ENCODE assay signal across 21 mouse cellular contexts in genomic region chr16:10549600-10549999, GRCm38 (mm10). TPM values are rescaled to one million over a fixed set of nuclear protein-coding genes. Genes with fewer than 3 reads are reported as not detected.
DNase-seq lines count a peak whose midpoint lies in the region; TF ChIP-seq lines count a peak whose summit lies in the region.
"Had no signal": no experiment of that assay in that cellular context is flagged by ENCODE, and none has a peak within 500 bp of the region (broad histone marks: within the 10 kb centered on the region; RNA-seq: fewer than 3 reads in every experiment).

No protein-coding gene starts in this region.

- no peak overlapping the region for H3K4me3 ChIP-seq in gastrocnemius, adult 2 months
- no peak overlapping the region for H3K4me3 ChIP-seq in left cerebral cortex, adult 2 months
- no peak overlapping the region for H3K4me3 ChIP-seq in layer of hippocampus, adult 2 months
- H3K4me3 ChIP-seq: embryonic facial prominence, embryonic 10.5 days; embryonic facial prominence, embryonic 13.5 days; forebrain, embryonic 10.5 days; forebrain, embryonic 13.5 days; hindbrain, embryonic 12.5 days; hindbrain, embryonic 15.5 days had no signal

- intact Hi-C loops in gastrocnemius, adult 2 months (cut with DNase I) = loop anchor here (10.0 kb wide), 1 partner anchor 705 kb away; the partner anchor contains the start of gene Gspt1
- intact Hi-C loops in gastrocnemius, postnatal 14 days (cut with DNase I; ENCODE audit: low total_unique reads) = no loop called here
- intact Hi-C loops in left cerebral cortex, adult 2 months (cut with DNase I) = no loop called here

- no peak for TF ChIP-seq CTCF in gastrocnemius, adult 2 months (IDR thresholded peaks at IDR 0.05)
- TF ChIP-seq CTCF in left cerebral cortex, adult 2 months (IDR thresholded peaks at IDR 0.05) = no peak
- TF ChIP-seq CTCF in layer of hippocampus, adult 2 months (conservative IDR thresholded peaks at IDR 0.05) = no peak

- peak overlapping the region; percentile 59 for H3K27ac ChIP-seq in gastrocnemius, adult 2 months
- peak overlapping the region; percentile 76 for H3K27ac ChIP-seq in left cerebral cortex, adult 2 months
- H3K27ac ChIP-seq in layer of hippocampus, adult 2 months = peak overlapping the region; percentile 85
- H3K27ac ChIP-seq: embryonic facial prominence, embryonic 10.5 days; embryonic facial prominence, embryonic 13.5 days; forebrain, embryonic 10.5 days; forebrain, embryonic 13.5 days; hindbrain, embryonic 12.5 days; hindbrain, embryonic 15.5 days had no signal

- DNase-seq in gastrocnemius, adult 2 months = no peak
- DNase-seq in gastrocnemius, postnatal 14 days = no peak
- DNase-seq in left cerebral cortex, adult 2 months (ENCODE audit: extremely low spot score in 1 of 2, low spot score in 2 of 2) = no peak
- DNase-seq in left cerebral cortex, adult 8-10 months (ENCODE audit: low spot score in 2 of 2) = no peak
- DNase-seq in layer of hippocampus, adult 2 months (ENCODE audit: low spot score in 2 of 2) = peak; percentile 44 to 74
- DNase-seq in layer of hippocampus, postnatal 36 days = peak; percentile 57 to 63
- DNase-seq in spleen, postnatal 4 days (ENCODE audit: low spot score in 2 of 2) = no peak
- no peak for DNase-seq in kidney, adult 9 months
- DNase-seq: adrenal gland, adult 2 months; adrenal gland, postnatal 14 days; cerebellum, adult 11-12 months; cerebellum, postnatal 14 days; embryo, embryonic 11 days; gastrocnemius, postnatal 10 days; heart, adult 11 months had no signal

RNA-seq across cellular contexts. Expression of gene Clec16a, which starts 4.5 kb away (rescaled TPM):
- 10 to 100 TPM; 60.6 to 72.7 TPM for total RNA-seq in gastrocnemius, adult 2 months (2021)
- total RNA-seq in gastrocnemius, postnatal 14 days (2021) = 10 to 100 TPM; 26.2 to 28.4 TPM
- 100 to 1,000 TPM; 105 to 106 TPM for total RNA-seq in left cerebral cortex, adult 2 months (2021)
- 10 to 100 TPM; 89.8 to 97.2 (median 91.2) TPM for total RNA-seq in left cerebral cortex, adult 8-10 months (2022)
- total RNA-seq in layer of hippocampus, adult 2 months (2021) = 100 to 1,000 TPM in 1 of 2 experiments, 10 to 100 TPM in 1; 98.8 to 105 TPM
- total RNA-seq in layer of hippocampus, postnatal 36 days (2021) = 100 to 1,000 TPM in 1 of 2 experiments, 10 to 100 TPM in 1; 97.8 to 103 TPM

RNA-seq across cellular contexts. Expression of gene Dexi, which starts 6.7 kb away (rescaled TPM):
- 10 to 100 TPM; 43.7 to 43.9 TPM for total RNA-seq in gastrocnemius, adult 2 months (2021)
- total RNA-seq in gastrocnemius, postnatal 14 days (2021) = 10 to 100 TPM; 25.9 to 26.0 TPM
- total RNA-seq in left cerebral cortex, adult 2 months (2021) = 10 to 100 TPM; 68.7 to 72.3 TPM
- total RNA-seq in left cerebral cortex, adult 8-10 months (2022) = 10 to 100 TPM; 59.8 to 63.5 (median 62.6) TPM
- total RNA-seq in layer of hippocampus, adult 2 months (2021) = 10 to 100 TPM; 61.8 to 63.1 TPM
- 10 to 100 TPM; 65.8 to 66.8 TPM for total RNA-seq in layer of hippocampus, postnatal 36 days (2021)

Comparison
In these comparisons a context has a peak if more than half of its experiments do, and no peak if none do; other contexts are left out.
1. DNase-seq: peak in layer of hippocampus, adult 2 months (2 of 2) and layer of hippocampus, postnatal 36 days (2 of 2); none in gastrocnemius, adult 2 months (single experiment), gastrocnemius, postnatal 14 days (single experiment), left cerebral cortex, adult 2 months (0 of 2), left cerebral cortex, adult 8-10 months (0 of 2), spleen, postnatal 4 days (0 of 2) and kidney, adult 9 months (single experiment).
2. Peak in every context shown above with its lines, with median percentiles within 50 percentile points of each other: H3K27ac ChIP-seq.